Mouse (Mus musculus) ovary, postnatal 36 days (tissue): ENCODE data around the gene Sdhaf3.

Source experiments
- DNase-seq: peaks from one replicate; pipeline ENCODE4 v3.0.0; 2022; ENCODE audit warnings: low spot score, mixed read lengths

Gene Sdhaf3

DNA sequence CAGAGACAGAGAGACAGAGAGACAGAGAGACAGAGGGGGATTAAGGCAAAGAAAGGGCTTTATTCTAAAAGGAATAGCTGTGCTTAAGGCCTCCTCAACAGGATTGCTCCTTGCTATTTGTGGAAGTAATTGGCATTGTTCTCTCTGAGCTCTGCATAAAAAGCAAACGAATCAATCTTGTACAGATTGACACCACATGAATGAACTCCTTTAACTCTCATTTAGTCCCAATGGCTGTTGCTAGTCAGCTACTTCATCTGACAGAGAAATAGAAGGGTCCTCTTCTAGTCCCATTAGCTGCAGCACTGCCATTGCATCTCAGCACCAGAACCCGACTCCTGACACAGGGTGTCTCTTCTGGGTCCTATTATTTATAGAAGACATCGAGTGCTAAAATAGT lies 113.0 kb downstream of the Sdhaf3 start:
- DNase-seq, result no peak

GRCm38 (mm10) chr6:7069463-7069862 lies 113.7 kb downstream of the Sdhaf3 start:
- DNase-seq, result no peak

GRCm38 (mm10) chr6:7082054-7082453 lies 126.2 kb downstream of the Sdhaf3 start:
- DNase-seq, result no peak

DNA sequence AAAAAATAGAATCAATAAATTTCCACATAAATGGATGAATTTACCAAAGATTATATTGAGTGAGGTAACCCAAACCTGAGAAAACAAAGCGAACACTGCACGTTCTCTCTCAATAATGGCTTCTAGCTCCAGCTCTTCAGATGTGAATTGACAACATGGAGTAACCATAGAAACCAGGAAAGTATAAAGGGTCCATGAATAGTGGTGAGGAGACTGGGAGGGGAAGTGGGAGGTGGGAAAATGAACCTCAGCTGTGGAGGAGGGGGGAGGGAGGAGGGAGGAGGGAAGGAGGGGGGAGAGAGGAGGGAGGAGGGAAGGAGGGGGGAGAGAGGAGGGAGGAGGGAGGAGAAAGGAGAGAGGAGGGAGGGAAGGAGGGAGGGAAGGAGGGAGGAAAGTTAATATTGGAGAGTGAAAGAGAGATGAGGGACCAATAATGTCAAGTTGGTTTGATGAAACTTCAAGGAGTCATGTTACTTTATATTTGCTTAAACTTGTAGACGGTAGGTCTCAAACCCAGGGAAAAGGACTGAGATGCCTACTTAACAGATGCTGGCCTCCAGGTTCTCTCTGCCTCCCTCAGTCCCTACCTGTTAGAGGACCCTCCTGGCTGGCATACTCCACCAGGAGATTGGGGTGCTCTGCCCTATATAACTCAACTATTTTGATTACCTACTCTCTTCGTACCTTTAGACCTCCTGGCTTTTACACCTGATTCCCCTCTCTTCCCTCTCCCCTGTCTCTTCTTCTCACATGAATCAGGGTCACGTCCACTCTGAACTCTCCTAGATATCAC lies 126.9 kb downstream of the Sdhaf3 start:
- no peak for DNase-seq

DNA sequence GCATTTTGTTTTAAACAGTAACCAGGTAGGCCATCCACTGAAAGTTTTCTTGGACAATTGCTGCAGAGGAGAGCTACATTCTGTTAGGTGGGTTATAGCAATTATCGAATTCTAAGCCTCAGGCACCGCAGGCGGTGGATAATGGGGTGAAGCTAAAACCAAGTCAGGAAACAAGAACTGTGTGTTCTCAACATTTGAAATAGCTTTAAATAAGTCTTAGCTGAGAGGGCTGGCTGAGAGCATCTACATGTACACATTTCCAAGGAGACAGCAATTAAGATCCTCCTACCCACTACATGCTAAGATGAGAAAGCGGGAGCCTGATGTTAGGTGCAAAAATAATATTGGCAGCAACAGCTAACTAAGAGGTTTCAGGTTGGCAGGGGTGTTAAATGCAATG lies 127.9 kb downstream of the Sdhaf3 start:
- DNase-seq, result no peak

- DNase-seq, result no peak
Observed at GRCm38 (mm10) chr6:7084370-7084769, 128.6 kb downstream of the Sdhaf3 start.

- no peak for DNase-seq
Observed at GRCm38 (mm10) chr6:7085506-7085905, 129.7 kb downstream of the Sdhaf3 start.

DNA sequence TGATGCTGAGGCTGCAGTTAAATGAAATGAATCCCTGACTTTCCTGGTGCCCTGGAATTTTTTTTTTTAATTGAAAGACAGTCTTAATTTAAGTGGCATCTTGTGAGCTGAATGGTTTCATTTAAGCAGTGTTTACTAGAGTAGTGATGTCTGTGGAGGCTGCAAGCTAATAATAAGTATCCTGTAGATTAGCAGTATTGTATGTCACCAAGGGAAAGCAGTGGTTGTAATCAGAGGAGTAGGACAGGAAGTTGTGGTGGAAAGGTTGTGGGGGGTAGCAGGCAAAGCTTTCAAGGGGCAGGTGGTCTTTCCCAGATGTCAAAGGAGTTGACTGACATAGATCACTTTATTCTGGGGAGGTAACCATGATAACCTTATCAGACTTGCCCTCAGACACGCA lies 136.3 kb downstream of the Sdhaf3 start:
- no peak for DNase-seq
